Mouse (Mus musculus) T-helper 17 cell (primary cell): ENCODE data around the gene Med13l.

Experiments used
- in situ Hi-C, 2 experiments: fragments of 300-600 bp; cut with MboI, MseI; formaldehyde crosslinking; loops; 1 replicate in 1 of 2; 2 replicates in 1 of 2; pipeline ENCODE4 v1.15.1; 2025; ENCODE audit warnings: high pct_unique_total_duplicates in 2 of 2

The Med13l gene

GRCm38 (mm10) chr5:118560385-118561085, at the start of gene Med13l:
Gene Med13l (plus strand): TSS chr5:118560679.
- in situ Hi-C loops, result loop anchor here in 1 of 2 experiments (10.0 kb wide), 1 partner anchor 56 kb away; no protein-coding TSS in a partner anchor

GRCm38 (mm10) chr5:118510969-118511368, 49.5 kb upstream of the Med13l start:
- in situ Hi-C loops, result loop anchor here (5.0 kb wide), 1 partner anchor 49 kb away; no protein-coding TSS in a partner anchor

- in situ Hi-C loops, result loop anchor here (5.0 kb wide), 1 partner anchor 51 kb away; no protein-coding TSS in a partner anchor
Measured at GRCm38 (mm10) chr5:118513005-118513404, 47.5 kb upstream of the Med13l start.

GRCm38 (mm10) chr5:118513629-118514526, 46.6 kb upstream of the Med13l start:
- in situ Hi-C loops, result loop anchor here (5.0 kb wide), 1 partner anchor 52 kb away; no protein-coding TSS in a partner anchor

- in situ Hi-C loops, result loop anchor here (5.0 kb wide), 1 partner anchor 52 kb away; no protein-coding TSS in a partner anchor
Measured at GRCm38 (mm10) chr5:118514527-118514831, 46.0 kb upstream of the Med13l start.

GRCm38 (mm10) chr5:118514842-118515241, 45.6 kb upstream of the Med13l start:
- in situ Hi-C loops, result loop anchor here (5.0 kb wide), 1 partner anchor 53 kb away; no protein-coding TSS in a partner anchor

- in situ Hi-C loops, result no loop called here
Measured at GRCm38 (mm10) chr5:118515280-118515721, 45.2 kb upstream of the Med13l start.

GRCm38 (mm10) chr5:118516066-118516465, 44.4 kb upstream of the Med13l start:
- in situ Hi-C loops, result no loop called here

- in situ Hi-C loops, result no loop called here
Measured at GRCm38 (mm10) chr5:118516470-118516869, 44.0 kb upstream of the Med13l start.

GRCm38 (mm10) chr5:118520457-118520856, 40.0 kb upstream of the Med13l start:
- in situ Hi-C loops, result no loop called here

- in situ Hi-C loops, result no loop called here
Measured at GRCm38 (mm10) chr5:118524400-118524799, 36.1 kb upstream of the Med13l start.

- in situ Hi-C loops, result no loop called here
Measured at GRCm38 (mm10) chr5:118525634-118526033, 34.8 kb upstream of the Med13l start.

GRCm38 (mm10) chr5:118526504-118526903, 34.0 kb upstream of the Med13l start:
- in situ Hi-C loops, result no loop called here

- in situ Hi-C loops, result no loop called here
Measured at GRCm38 (mm10) chr5:118529241-118529640, 31.2 kb upstream of the Med13l start.

- in situ Hi-C loops, result no loop called here
Measured at GRCm38 (mm10) chr5:118532125-118532524, 28.4 kb upstream of the Med13l start.

GRCm38 (mm10) chr5:118532659-118533058, 27.8 kb upstream of the Med13l start:
- in situ Hi-C loops, result no loop called here

GRCm38 (mm10) chr5:118534407-118534921, 26.0 kb upstream of the Med13l start:
- in situ Hi-C loops, result no loop called here

- in situ Hi-C loops, result no loop called here
Measured at GRCm38 (mm10) chr5:118535130-118535529, 25.3 kb upstream of the Med13l start.

GRCm38 (mm10) chr5:118538487-118538886, 22.0 kb upstream of the Med13l start:
- in situ Hi-C loops, result no loop called here

GRCm38 (mm10) chr5:118543816-118544215, 16.7 kb upstream of the Med13l start:
- in situ Hi-C loops, result no loop called here

- in situ Hi-C loops, result no loop called here
Measured at GRCm38 (mm10) chr5:118550493-118550892, 10.0 kb upstream of the Med13l start.

GRCm38 (mm10) chr5:118553290-118553689, 7.2 kb upstream of the Med13l start:
- in situ Hi-C loops, result no loop called here
